Mouse (Mus musculus) kidney, embryonic 15.5 days (tissue): ENCODE data around the gene Tmem164. TPM values are rescaled to one million over a fixed set of nuclear protein-coding genes. Genes with fewer than 3 reads are reported as not detected.

Experiments used
- microRNA counts: library from miRNA; unstranded; fragments of <30 nt; microRNA quantifications from one replicate; lab custom pipeline; 2016
- microRNA-seq: library from miRNA; unstranded; fragments of <30 nt; microRNA quantifications from one replicate; pipeline ENCODE4, GENCODE M21; 2016
- polyA plus RNA-seq: library from polyadenylated mRNA; unstranded; fragments of >200 nt; fragmentation: Nextera tagmentation; extraction: Ambion mirVana; gene quantifications from 2 replicates; pipeline ENCODE4 v1.2.1, GENCODE M21; 2015

Tmem164 gene
- polyA plus RNA-seq, 1 experiment from 2014 or later: 55.7 TPM

MicroRNAs within 50 kb of the gene (microRNA counts, 519-probe panel; counts per million panel counts)
- microRNA mmu-miR-652 (lab: Ali Mortazavi, UCI): 2,727 counts per million, percentile 64 among the panel's probes with 10 or more counts

Small RNA genes lying within 50 kb of the gene (microRNA-seq; reads per million reads assigned to microRNA genes)
- gene Mir652: 6,585 reads per million, percentile 94 among the genes with 10 or more reads in this experiment
